Mouse (Mus musculus): Measurements from ENCODE around the gene Ankrd13b. TPM values are rescaled to one million over a fixed set of nuclear protein-coding genes. Genes with fewer than 3 reads are reported as not detected.

Ankrd13b gene
- polyA plus RNA-seq, 1 experiment from 2014 or later = 10.4 TPM

GRCm38 (mm10) chr11:77468397-77468796 is 21.1 kb downstream of the Ankrd13b start:
- H3K4me3 ChIP-seq (replicated peaks) = no peak overlapping the region
- H3K4me2 ChIP-seq (replicated peaks) = no peak overlapping the region
- WGBS = 81% methylated on average over 9 of the region's 9 CpGs
- no peak overlapping the region for H3K9ac ChIP-seq
- H3K27ac ChIP-seq (replicated peaks) = no peak overlapping the region
- ATAC-seq (ENCODE audit: insufficient number of reproducible peaks, low FRiP score, low TSS enrichment, low read depth) = no peak
- H3K9me3 ChIP-seq (replicated peaks) = no peaks in the 10 kb centered on the region
- peaks cover 44% of the 10 kb centered on the region for H3K27me3 ChIP-seq
- H3K4me1 ChIP-seq = peaks cover 17% of the 10 kb centered on the region
- peaks cover 22% of the 10 kb centered on the region for H3K36me3 ChIP-seq

GRCm38 (mm10) chr11:77467784-77468183 is 21.7 kb downstream of the Ankrd13b start:
- 13% methylated on average over 20 of the region's 20 CpGs for WGBS
- no peak for ATAC-seq (ENCODE audit: insufficient number of reproducible peaks, low FRiP score, low TSS enrichment, low read depth)
- Histone ChIP-seq H3K4me2 (replicated peaks) (peak overlapping the region; percentile 34), H3K36me3 (peaks cover 20% of the 10 kb centered on the region), H3K4me1 (peaks cover 20% of the 10 kb centered on the region), H3K27me3 (peaks cover 50% of the 10 kb centered on the region), H3K9ac (no peak overlapping the region), H3K4me3 (replicated peaks) (peak overlapping the region; percentile 10; the same call in 1 of the 2 replicates), H3K9me3 (replicated peaks) (no peaks in the 10 kb centered on the region), H3K27ac (replicated peaks) (no peak overlapping the region)

DNA sequence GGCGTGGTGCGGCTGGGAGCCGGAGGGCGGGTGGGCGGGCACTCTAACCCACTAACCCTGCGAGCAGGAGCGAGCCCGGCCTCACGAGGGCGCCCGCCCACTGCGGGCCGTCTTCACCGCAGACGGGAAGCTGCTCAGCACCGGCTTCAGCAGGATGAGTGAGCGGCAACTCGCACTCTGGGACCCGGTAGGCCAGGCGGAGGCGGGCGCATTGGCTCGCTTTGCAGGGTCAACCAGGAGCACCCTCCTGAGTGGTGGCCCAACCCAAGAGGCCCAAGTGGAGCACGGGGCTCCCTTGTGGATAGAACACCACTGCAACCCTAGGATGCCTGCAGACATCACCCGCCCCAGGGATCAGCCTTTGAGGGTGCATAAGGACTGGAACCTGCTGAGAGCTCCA is 22.3 kb downstream of the Ankrd13b start:
- H3K9me3 ChIP-seq (replicated peaks) = no peaks in the 10 kb centered on the region
- no peak overlapping the region for H3K9ac ChIP-seq
- no peak for ATAC-seq (ENCODE audit: insufficient number of reproducible peaks, low FRiP score, low TSS enrichment, low read depth)
- 3% methylated on average over 25 of the region's 25 CpGs for WGBS
- H3K36me3 ChIP-seq = peaks cover 13% of the 10 kb centered on the region
- peak overlapping the region; percentile 3 for H3K4me3 ChIP-seq (replicated peaks)
- H3K4me2 ChIP-seq (replicated peaks) = peak overlapping the region; percentile 30
- peaks cover 26% of the 10 kb centered on the region for H3K4me1 ChIP-seq
- H3K27ac ChIP-seq (replicated peaks) = no peak overlapping the region
- H3K27me3 ChIP-seq = peaks cover 55% of the 10 kb centered on the region

DNA sequence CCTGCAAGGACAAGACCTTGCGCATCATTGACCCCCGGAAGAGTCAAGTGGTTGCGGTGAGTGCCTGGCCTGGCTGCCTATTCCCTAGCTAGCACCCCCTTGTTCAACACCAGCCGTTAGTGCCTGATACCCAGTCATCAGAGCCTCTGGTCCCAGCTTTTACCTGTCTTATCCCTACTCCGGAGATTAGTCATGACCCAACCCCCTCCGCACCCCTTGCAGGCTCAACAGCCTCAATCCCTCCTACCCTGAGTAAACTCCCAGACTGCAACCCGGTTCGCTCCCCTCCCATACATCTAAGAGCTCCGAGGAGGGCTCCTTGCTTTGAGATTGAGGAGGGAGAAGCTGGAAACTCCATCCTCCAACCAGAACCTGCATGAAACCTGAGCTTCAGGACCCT is 22.9 kb downstream of the Ankrd13b start:
- Histone ChIP-seq H3K9me3 (replicated peaks) (no peaks in the 10 kb centered on the region), H3K27ac (replicated peaks) (no peak overlapping the region), H3K9ac (no peak overlapping the region), H3K27me3 (peaks cover 61% of the 10 kb centered on the region), H3K4me3 (replicated peaks) (peak overlapping the region; percentile 3; the same call in 1 of the 2 replicates), H3K36me3 (peaks cover 7% of the 10 kb centered on the region), H3K4me2 (replicated peaks) (peak overlapping the region; percentile 30; the same call in 1 of the 2 replicates), H3K4me1 (peaks cover 31% of the 10 kb centered on the region)
- ATAC-seq (ENCODE audit: insufficient number of reproducible peaks, low FRiP score, low TSS enrichment, low read depth) = no peak
- WGBS = 40% methylated on average over 9 of the region's 9 CpGs

GRCm38 (mm10) chr11:77465111-77465510 is 24.4 kb downstream of the Ankrd13b start:
- H3K4me2 ChIP-seq (replicated peaks) = no peak overlapping the region
- no peak overlapping the region for H3K4me3 ChIP-seq (replicated peaks)
- H3K27me3 ChIP-seq = peaks cover 67% of the 10 kb centered on the region
- H3K4me1 ChIP-seq = peaks cover 31% of the 10 kb centered on the region
- no peaks in the 10 kb centered on the region for H3K9me3 ChIP-seq (replicated peaks)
- 51% methylated on average over 3 of the region's 3 CpGs for WGBS
- H3K36me3 ChIP-seq = no peaks in the 10 kb centered on the region
- H3K27ac ChIP-seq (replicated peaks) = no peak overlapping the region
- no peak for ATAC-seq (ENCODE audit: insufficient number of reproducible peaks, low FRiP score, low TSS enrichment, low read depth)
- no peak overlapping the region for H3K9ac ChIP-seq

DNA sequence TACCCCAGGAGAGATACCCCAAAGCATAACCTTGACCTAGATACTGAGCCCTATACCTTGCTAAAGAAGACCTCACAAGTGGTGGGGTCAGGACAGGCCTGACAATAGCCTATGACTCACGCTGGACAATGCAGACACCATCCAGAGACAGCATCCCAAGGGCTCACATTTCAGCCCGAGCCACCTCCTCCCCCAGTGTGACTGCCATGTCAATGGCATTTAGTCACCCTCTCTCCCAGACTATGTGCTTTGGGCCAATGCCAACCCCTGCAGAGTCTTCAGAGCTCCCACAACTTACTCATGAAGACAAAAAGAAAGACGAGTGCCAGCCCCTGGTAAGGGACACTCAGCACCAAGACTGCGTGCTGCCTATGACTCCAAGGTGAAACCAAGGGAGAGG is 24.8 kb downstream of the Ankrd13b start:
- H3K36me3 ChIP-seq = no peaks in the 10 kb centered on the region

DNA sequence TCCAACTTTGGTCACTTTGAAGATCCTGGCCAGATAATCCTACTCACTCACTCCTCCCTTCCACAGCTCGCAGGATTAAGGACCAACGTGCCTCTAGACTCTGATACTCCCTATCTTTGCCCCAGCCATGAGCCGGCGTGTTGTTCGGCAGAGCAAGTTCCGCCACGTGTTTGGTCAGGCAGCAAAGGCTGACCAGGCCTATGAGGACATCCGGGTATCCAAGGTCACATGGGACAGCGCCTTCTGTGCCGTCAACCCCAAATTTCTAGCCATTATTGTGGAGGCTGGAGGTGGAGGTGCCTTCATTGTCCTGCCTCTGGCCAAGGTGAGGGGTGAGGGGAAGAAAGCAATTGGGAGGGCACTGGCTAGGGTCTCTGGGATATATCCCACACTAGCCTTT is 25.7 kb downstream of the Ankrd13b start:
- no peaks in the 10 kb centered on the region for H3K36me3 ChIP-seq
- peaks cover 31% of the 10 kb centered on the region for H3K4me1 ChIP-seq
- 71% methylated on average over 10 of the region's 10 CpGs for WGBS
- H3K4me2 ChIP-seq (replicated peaks) = no peak overlapping the region
- H3K4me3 ChIP-seq (replicated peaks) = no peak overlapping the region
- H3K9me3 ChIP-seq (replicated peaks) = no peaks in the 10 kb centered on the region
- ATAC-seq (ENCODE audit: insufficient number of reproducible peaks, low FRiP score, low TSS enrichment, low read depth) = no peak
- H3K27me3 ChIP-seq = peaks cover 63% of the 10 kb centered on the region
- H3K27ac ChIP-seq (replicated peaks) = no peak overlapping the region
- no peak overlapping the region for H3K9ac ChIP-seq

More for the DNA sequence above, 24.8 kb downstream of the Ankrd13b start:
- H3K9ac ChIP-seq = no peak overlapping the region
- ATAC-seq (ENCODE audit: insufficient number of reproducible peaks, low FRiP score, low TSS enrichment, low read depth) = no peak
- H3K4me1 ChIP-seq = peaks cover 31% of the 10 kb centered on the region
- no peak overlapping the region for H3K27ac ChIP-seq (replicated peaks)
- H3K4me3 ChIP-seq (replicated peaks) = no peak overlapping the region
- peaks cover 67% of the 10 kb centered on the region for H3K27me3 ChIP-seq
- H3K4me2 ChIP-seq (replicated peaks) = no peak overlapping the region
- no peaks in the 10 kb centered on the region for H3K9me3 ChIP-seq (replicated peaks)
- 34% methylated on average over 4 of the region's 4 CpGs for WGBS

DNA sequence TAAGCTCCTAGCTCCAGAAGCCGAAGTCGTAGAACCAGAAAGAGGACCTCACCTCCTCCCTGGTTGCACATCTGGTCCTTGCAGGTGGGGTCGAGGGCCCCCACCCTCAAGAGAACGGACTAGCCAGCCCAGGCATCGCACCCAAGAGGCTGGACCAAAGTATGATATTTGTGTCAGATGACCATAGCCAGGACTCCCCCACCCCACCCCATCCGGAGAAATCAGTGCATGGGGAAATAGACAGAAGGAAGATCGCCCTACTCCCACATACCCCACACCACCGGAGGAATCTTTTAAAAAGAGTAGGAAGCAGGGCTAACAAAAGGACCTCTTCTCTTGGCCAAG is 26.4 kb downstream of the Ankrd13b start:
- Histone ChIP-seq H3K9me3 (replicated peaks) (no peaks in the 10 kb centered on the region), H3K4me2 (replicated peaks) (peak overlapping the region; percentile 99), H3K27me3 (peaks cover 57% of the 10 kb centered on the region), H3K27ac (replicated peaks) (no peak overlapping the region), H3K9ac (no peak overlapping the region), H3K36me3 (no peaks in the 10 kb centered on the region), H3K4me3 (replicated peaks) (peak overlapping the region; percentile 55), H3K4me1 (peaks cover 31% of the 10 kb centered on the region)
- ATAC-seq (ENCODE audit: insufficient number of reproducible peaks, low FRiP score, low TSS enrichment, low read depth) = no peak
- 40% methylated on average over 8 of the region's 8 CpGs for WGBS

DNA sequence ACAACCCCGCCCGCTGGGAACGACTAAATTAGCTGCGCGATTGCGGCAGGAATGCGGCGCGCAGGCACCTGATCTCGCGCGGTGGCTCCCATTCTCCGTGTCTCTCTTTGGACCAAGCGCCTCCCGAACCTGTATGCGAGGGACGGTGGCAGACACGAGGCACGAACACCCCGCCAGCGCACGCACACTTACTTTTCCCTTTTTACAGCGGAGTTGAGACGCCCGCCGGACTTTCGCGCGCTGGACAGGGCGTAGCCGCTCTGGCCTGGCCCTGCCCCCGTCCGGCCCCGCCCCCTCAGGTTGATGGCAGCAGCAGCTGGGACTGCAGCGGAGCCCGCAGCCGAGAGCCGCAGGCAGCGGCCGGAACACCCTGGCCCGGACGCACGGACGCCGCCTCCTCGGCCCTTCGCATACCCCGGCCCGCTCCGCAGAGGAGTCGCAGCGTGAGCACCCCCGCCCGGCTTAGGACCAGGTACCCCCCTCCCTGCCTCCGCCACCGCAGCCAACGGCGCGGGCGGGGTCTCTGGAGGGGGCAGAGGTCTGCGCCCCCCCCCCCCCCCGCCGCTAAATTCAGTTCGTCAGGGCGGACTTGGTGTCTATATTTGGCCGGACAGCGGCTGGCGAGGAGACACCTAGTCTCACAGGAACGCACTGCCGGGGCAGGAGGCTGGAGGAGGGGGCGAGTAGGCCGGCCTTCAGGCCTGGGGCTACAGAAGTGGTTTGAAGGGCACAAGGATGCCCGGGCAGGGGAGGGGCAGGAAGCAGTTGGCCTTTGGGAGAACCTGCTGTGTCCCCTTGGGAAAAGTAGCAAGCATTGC is 27.0 kb downstream of the Ankrd13b start, which contains the start of gene Coro6:
Gene Coro6, plus strand, starts transcription at position 129 of the 818 bp plus-strand sequence.
- peak within 1 kb of the TSS; percentile 26; the same call in 1 of the 2 replicates for H3K9ac ChIP-seq
- ATAC-seq (ENCODE audit: insufficient number of reproducible peaks, low FRiP score, low TSS enrichment, low read depth) = peak; percentile 64
- peaks cover 25% of the 10 kb centered on the region for H3K4me1 ChIP-seq
- 1% methylated on average over 72 of the region's 73 CpGs for WGBS
- no peak within 1 kb of the TSS for H3K27ac ChIP-seq (replicated peaks)
- no peaks in the 10 kb centered on the region for H3K9me3 ChIP-seq (replicated peaks)
- H3K4me2 ChIP-seq (replicated peaks) = peak within 1 kb of the TSS; percentile 99
- H3K4me3 ChIP-seq (replicated peaks) = peak within 1 kb of the TSS; percentile 55
- H3K27me3 ChIP-seq = peaks cover 52% of the 10 kb centered on the region
- H3K36me3 ChIP-seq = no peaks in the 10 kb centered on the region

DNA sequence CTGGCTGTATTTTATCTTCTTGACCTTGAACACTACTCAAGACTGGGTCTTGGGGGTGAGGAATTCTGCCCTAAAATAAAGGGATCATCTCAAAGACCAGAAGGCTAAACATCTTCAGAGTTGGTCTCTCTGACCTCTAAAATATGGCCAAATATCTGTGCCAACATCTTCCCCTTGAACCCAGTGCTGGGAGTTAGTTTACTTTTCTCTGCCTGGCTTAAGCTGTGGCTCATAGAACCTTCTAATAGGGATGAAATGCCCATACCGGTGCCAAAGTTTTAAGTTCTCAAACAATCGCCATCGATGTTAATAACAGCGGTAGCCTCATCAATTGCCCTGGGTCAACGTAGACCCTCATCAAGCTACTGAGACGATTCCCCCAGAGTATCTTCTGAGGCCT is 27.6 kb downstream of the Ankrd13b start:
- WGBS = 6% methylated on average over 6 of the region's 6 CpGs
- peaks cover 46% of the 10 kb centered on the region for H3K27me3 ChIP-seq
- ATAC-seq (ENCODE audit: insufficient number of reproducible peaks, low FRiP score, low TSS enrichment, low read depth) = no peak

GRCm38 (mm10) chr11:77456866-77457265 is 32.6 kb downstream of the Ankrd13b start:
- Histone ChIP-seq H3K27me3 (peaks cover 10% of the 10 kb centered on the region; the same call in 1 of the 2 replicates), H3K27ac (replicated peaks) (no peak overlapping the region), H3K4me3 (replicated peaks) (no peak overlapping the region), H3K4me2 (replicated peaks) (no peak overlapping the region), H3K9ac (no peak overlapping the region), H3K9me3 (replicated peaks) (no peaks in the 10 kb centered on the region), H3K36me3 (peaks cover 16% of the 10 kb centered on the region), H3K4me1 (peaks cover 2% of the 10 kb centered on the region; the same call in 1 of the 2 replicates)
- no peak for ATAC-seq (ENCODE audit: insufficient number of reproducible peaks, low FRiP score, low TSS enrichment, low read depth)
- WGBS = 66% methylated on average over 6 of the region's 6 CpGs

More for the DNA sequence above, 27.6 kb downstream of the Ankrd13b start:
- Histone ChIP-seq H3K4me2 (replicated peaks) (peak overlapping the region; percentile 99), H3K27ac (replicated peaks) (no peak overlapping the region), H3K4me1 (peaks cover 19% of the 10 kb centered on the region), H3K4me3 (replicated peaks) (peak overlapping the region; percentile 55), H3K9me3 (replicated peaks) (no peaks in the 10 kb centered on the region), H3K9ac (0 out of 2 replicates have a peak overlapping the region, but pooled peaks have one; percentile 26), H3K36me3 (no peaks in the 10 kb centered on the region)

Measured in embryonic facial prominence, embryonic 15.5 days (tissue).